Mouse (Mus musculus): ENCODE data around the gene Gpr19. TPM values are rescaled to one million over a fixed set of nuclear protein-coding genes. Genes with fewer than 3 reads are reported as not detected.

Gpr19 gene
- polyA plus RNA-seq, 1 experiment from 2014 or later: 11.1 TPM

Other genes starting within 250 kb of the Gpr19 start
- 20.0 and 23.4 TPM in 2 replicates for gene Dusp16, start 106.0 kb downstream of the Gpr19 start, polyA plus RNA-seq (2014; fragmentation: Nextera tagmentation; extraction: Ambion mirVana)
- 2.3 and 2.4 TPM in 2 replicates for gene Crebl2, start 68.4 kb downstream of the Gpr19 start, polyA plus RNA-seq (2014; fragmentation: Nextera tagmentation; extraction: Ambion mirVana)
- gene Cdkn1b, start 21.8 kb upstream of the Gpr19 start, polyA plus RNA-seq (2014; fragmentation: Nextera tagmentation; extraction: Ambion mirVana): 15.8 and 16.0 TPM in 2 replicates
- 3.2 and 3.9 TPM in 2 replicates for gene Apold1, start 83.1 kb upstream of the Gpr19 start, polyA plus RNA-seq (2014; fragmentation: Nextera tagmentation; extraction: Ambion mirVana)
- 103 and 115 TPM in 2 replicates for gene Ddx47, start 113.0 kb upstream of the Gpr19 start, polyA plus RNA-seq (2014; fragmentation: Nextera tagmentation; extraction: Ambion mirVana)
- gene Gprc5a, start 167.1 kb upstream of the Gpr19 start, polyA plus RNA-seq (2014; fragmentation: Nextera tagmentation; extraction: Ambion mirVana): 9.1 and 9.3 TPM in 2 replicates
- not detected in 2 replicates for gene Gprc5d, start 219.7 kb upstream of the Gpr19 start, polyA plus RNA-seq (2014; fragmentation: Nextera tagmentation; extraction: Ambion mirVana)